Mouse (Mus musculus) bone marrow, adult 2 months (tissue): ENCODE measurements around the gene Cpsf4l.

Source experiments
- CTCF ChIP-seq: fragments of 200-500 bp; IDR thresholded peaks from 2 replicates; pipeline ENCODE4 v1.5.1; 2011; ENCODE audit warnings: low read length, control low read depth; ENCODE audit not compliant: control insufficient read depth, insufficient read depth
- POLR2A ChIP-seq: fragments of 200-500 bp; IDR thresholded peaks from 2 replicates; pipeline ENCODE4 v1.6.1; 2011; ENCODE audit warnings: low read depth, mild to moderate bottlenecking, control low read depth, low read length, borderline replicate concordance; ENCODE audit not compliant: control insufficient read depth

- no peak for TF ChIP-seq CTCF
- TF ChIP-seq POLR2A: no peak
These were observed 30.3 kb upstream of the Cpsf4l start for GRCm38 (mm10) chr11:113740100-113740499.
